Mouse (Mus musculus) liver, embryonic 14.5 days (tissue): ENCODE measurements around the gene Adprm. TPM values are rescaled to one million over a fixed set of nuclear protein-coding genes. Genes with fewer than 3 reads are reported as not detected.

ENCODE experiments used
- ATAC-seq: fragments of 200-750 bp; cut with Nextera tagmentation; 2 replicates; pipeline ENCODE4 v1.8.0; 2017; ENCODE audit warnings: moderate number of reproducible peaks, mild to moderate bottlenecking, moderate library complexity; ENCODE audit not compliant: insufficient read depth
- DNase-seq, 3 experiments: peaks; one replicate each; pipeline ENCODE4 v3.0.0-alpha.2; 2012 to 2013; ENCODE audit warnings: low read depth in 3 of 3, low spot score in 3 of 3
- H3K27ac ChIP-seq: fragments of 300-500 bp; sonication (generic); 2 replicates; pipeline ENCODE4 v1.5.1; 2014; ENCODE audit warnings: moderate library complexity, mild to moderate bottlenecking, control low read depth, inconsistent platforms
- H3K27me3 ChIP-seq: fragments of 300-500 bp; sonication (generic); 2 replicates; pipeline ENCODE4 v1.6.1; 2014; ENCODE audit warnings: mild to moderate bottlenecking, low read length, moderate library complexity; ENCODE audit not compliant: control insufficient read depth, insufficient read depth
- H3K36me3 ChIP-seq: fragments of 300-500 bp; sonication (generic); replicated peaks from 2 replicates; pipeline ENCODE4 v1.6.1; 2014; ENCODE audit warnings: low read depth; ENCODE audit not compliant: control insufficient read depth, insufficient read depth
- H3K4me1 ChIP-seq, 2 experiments: fragments of 200-500 bp in 1 of 2; fragments of 300-500 bp in 1 of 2; sonication (generic) in 1 of 2; replicated peaks; 2 replicates each; pipeline ENCODE4 v1.6.1; 2012 to 2014; ENCODE audit warnings: antibody characterized with exemption in 1 of 2, inconsistent platforms in 1 of 2, low read length in 1 of 2; ENCODE audit not compliant: control insufficient read depth in 2 of 2, insufficient read depth in 2 of 2
- H3K4me2 ChIP-seq: fragments of 300-500 bp; sonication (generic); 2 replicates; pipeline ENCODE4 v1.6.1; 2014; ENCODE audit warnings: low read depth, mild to moderate bottlenecking, control low read depth, moderate library complexity
- H3K4me3 ChIP-seq, 2 experiments: fragments of 200-500 bp in 1 of 2; fragments of 300-500 bp in 1 of 2; sonication (generic) in 1 of 2; 2 replicates each; pipeline ENCODE4 v1.5.1; 2012 to 2014; ENCODE audit warnings: low read depth in 2 of 2, low read length in 2 of 2, mild to moderate bottlenecking in 2 of 2, control low read depth in 1 of 2, inconsistent platforms in 1 of 2, moderate library complexity in 1 of 2; ENCODE audit not compliant: insufficient read depth in 1 of 2
- H3K9ac ChIP-seq: fragments of 300-500 bp; sonication (generic); replicated peaks from 2 replicates; pipeline ENCODE4 v1.6.1; 2014; ENCODE audit warnings: mild to moderate bottlenecking, control low read depth, moderate library complexity
- H3K9me3 ChIP-seq: fragments of 300-500 bp; sonication (generic); 2 replicates; pipeline ENCODE4 v1.6.1; 2016; ENCODE audit warnings: low read length, mixed read lengths; ENCODE audit not compliant: control insufficient read depth
- CTCF ChIP-seq: IDR thresholded peaks from 2 replicates; pipeline ENCODE4 v1.5.1; 2016; ENCODE audit warnings: antibody characterized with exemption, low read depth, control low read depth
- EP300 ChIP-seq: IDR thresholded peaks from 2 replicates; pipeline ENCODE4 v1.6.1; 2016; ENCODE audit warnings: antibody characterized with exemption, low read depth
- WGBS: fragments of 180-500 bp; shearing (Covaris S2); extraction: QIAGEN DNeasy Blood & Tissue Kit; methylation state at CpG from one replicate; pipeline ENCODE4 v1.1.7; 2014; ENCODE audit not compliant: insufficient replicate concordance; 5-methylcytosine and 5-hydroxymethylcytosine counted together
- polyA plus RNA-seq, 2 experiments: library from polyadenylated mRNA; depleted of rRNA in 1 of 2; stranded (reverse) in 1 of 2; unstranded in 1 of 2; fragments of >200 nt; fragmentation: Nextera tagmentation in 1 of 2; extraction: Ambion mirVana in 1 of 2; gene quantifications; 2 replicates each; pipeline versions ENCODE4 v1.2.1 to v1.2.3; 2012 to 2014

Gene Adprm
- polyA plus RNA-seq, 2 experiments, result 7.9 to 9.7 TPM

- Histone ChIP-seq H3K27me3 (no peaks in the 10 kb centered on the region), H3K9ac (no peak overlapping the region), H3K27ac (no peak overlapping the region), H3K4me1 (no peaks in the 10 kb centered on the region), H3K9me3 (no peaks in the 10 kb centered on the region), H3K4me3 (no peak overlapping the region), H3K36me3 (no peaks in the 10 kb centered on the region), H3K4me2 (no peak overlapping the region)
- ATAC-seq (no peak), DNase-seq (no peak)
- WGBS, result 41% methylated on average over 4 of the region's 4 CpGs
- TF ChIP-seq EP300 (no peak), CTCF (no peak)
Observed at GRCm38 (mm10) chr11:67011635-67012034, 40.8 kb downstream of the Adprm start.

DNA sequence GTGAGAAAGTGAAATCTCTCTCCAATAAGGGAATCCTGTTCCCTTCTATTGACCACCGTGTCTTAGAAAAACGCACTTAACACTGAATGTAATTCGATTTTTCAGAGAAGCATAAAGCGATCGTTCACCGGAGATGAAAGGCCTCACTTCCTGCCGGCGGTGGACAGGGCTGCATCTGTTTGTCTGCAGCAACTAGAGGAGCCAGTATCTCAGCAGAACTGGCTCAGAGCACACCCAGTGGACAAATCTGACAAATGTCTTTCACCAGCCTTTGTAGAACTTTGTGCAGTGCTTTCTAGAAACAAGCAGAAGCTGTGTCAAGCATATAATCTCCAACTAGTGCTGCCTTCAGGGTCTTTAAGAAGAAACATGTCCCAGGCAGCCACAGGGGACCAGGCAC is 42.0 kb downstream of the Adprm start:
- Histone ChIP-seq H3K4me1 (no peaks in the 10 kb centered on the region), H3K27ac (no peak overlapping the region), H3K36me3 (no peaks in the 10 kb centered on the region), H3K9ac (no peak overlapping the region), H3K9me3 (no peaks in the 10 kb centered on the region), H3K4me3 (no peak overlapping the region), H3K4me2 (no peak overlapping the region), H3K27me3 (no peaks in the 10 kb centered on the region)
- DNase-seq (no peak), ATAC-seq (no peak)
- TF ChIP-seq EP300 (no peak), CTCF (no peak)
- WGBS, result 6% methylated on average over 8 of the region's 8 CpGs

- H3K4me3 ChIP-seq, result no peak overlapping the region
- no peak overlapping the region for H3K27ac ChIP-seq
- no peak for DNase-seq
- no peaks in the 10 kb centered on the region for H3K4me1 ChIP-seq
- H3K27me3 ChIP-seq, result no peaks in the 10 kb centered on the region
- WGBS, result 72% methylated on average over 4 of the region's 4 CpGs
- no peaks in the 10 kb centered on the region for H3K36me3 ChIP-seq
- no peaks in the 10 kb centered on the region for H3K9me3 ChIP-seq
- H3K4me2 ChIP-seq, result no peak overlapping the region
- no peak for ATAC-seq
- H3K9ac ChIP-seq, result no peak overlapping the region
- TF ChIP-seq CTCF, result no peak
- TF ChIP-seq EP300, result no peak
Observed at GRCm38 (mm10) chr11:67008528-67008927, 43.9 kb downstream of the Adprm start.

DNA sequence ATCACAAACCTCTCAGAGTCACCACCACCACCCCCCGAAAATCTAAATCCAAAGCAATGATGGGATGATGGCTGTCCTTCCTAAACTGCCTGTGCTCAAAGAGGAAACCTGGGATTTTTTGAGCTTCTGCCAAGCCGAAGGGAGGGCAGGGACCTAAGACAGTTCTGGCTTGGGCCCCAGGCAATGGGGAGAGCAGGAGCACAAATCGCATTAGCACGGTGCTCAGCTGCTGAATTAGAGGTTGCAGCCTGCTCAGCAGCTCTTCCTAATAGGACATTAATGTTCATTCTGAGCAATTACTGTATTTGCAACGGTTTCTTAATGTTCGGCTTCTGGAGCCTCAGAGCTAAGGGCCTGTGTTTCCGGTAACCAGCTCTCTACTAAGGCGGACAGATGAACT is 44.4 kb downstream of the Adprm start:
- ATAC-seq, result no peak
- DNase-seq, result no peak
- no peak overlapping the region for H3K4me3 ChIP-seq
- no peak overlapping the region for H3K9ac ChIP-seq
- no peak for TF ChIP-seq CTCF
- H3K27ac ChIP-seq, result no peak overlapping the region
- no peaks in the 10 kb centered on the region for H3K27me3 ChIP-seq
- WGBS, result 73% methylated on average over 8 of the region's 8 CpGs
- H3K4me2 ChIP-seq, result no peak overlapping the region
- H3K36me3 ChIP-seq, result no peaks in the 10 kb centered on the region
- no peaks in the 10 kb centered on the region for H3K4me1 ChIP-seq
- no peaks in the 10 kb centered on the region for H3K9me3 ChIP-seq

DNA sequence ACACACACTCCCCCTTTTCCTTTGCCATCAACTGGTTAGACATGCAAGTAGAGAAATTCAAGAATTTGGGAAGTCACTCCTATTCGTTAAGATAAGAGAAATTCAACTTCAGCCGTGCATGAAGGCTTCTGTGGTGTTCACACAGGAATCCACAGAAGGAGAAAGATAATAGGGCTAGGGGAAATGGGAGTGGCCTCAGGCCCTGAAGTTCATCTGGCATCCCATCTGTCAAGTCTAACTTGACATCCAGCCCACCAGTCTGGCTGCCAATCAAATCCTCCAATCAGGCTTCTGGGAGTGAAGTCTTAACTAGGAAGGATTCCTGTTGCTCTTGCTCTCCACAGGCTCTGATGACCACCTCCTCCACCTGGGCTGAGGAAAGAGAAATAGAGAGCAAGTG is 49.5 kb downstream of the Adprm start:
- H3K4me2 ChIP-seq, result no peak overlapping the region
- H3K4me3 ChIP-seq, result no peak overlapping the region
- H3K27me3 ChIP-seq, result no peaks in the 10 kb centered on the region
- ATAC-seq, result no peak
- H3K9ac ChIP-seq, result no peak overlapping the region
- TF ChIP-seq EP300 (no peak), CTCF (no peak)
- no peaks in the 10 kb centered on the region for H3K4me1 ChIP-seq
- H3K27ac ChIP-seq, result no peak overlapping the region
- H3K9me3 ChIP-seq, result no peaks in the 10 kb centered on the region
- no peak for DNase-seq
- 7% methylated on average over 2 of the region's 2 CpGs for WGBS
- H3K36me3 ChIP-seq, result no peaks in the 10 kb centered on the region
